Mouse (Mus musculus) forebrain, embryonic 12.5 days (tissue): ENCODE data around the gene Tmem248. TPM values are rescaled to one million over a fixed set of nuclear protein-coding genes. Genes with fewer than 3 reads are reported as not detected.

Experiments
- ATAC-seq: fragments of 200-750 bp; cut with Nextera tagmentation; 2 replicates; pipeline ENCODE4 v1.8.0; 2017; ENCODE audit warnings: moderate TSS enrichment; ENCODE audit not compliant: low FRiP score
- H3K27ac ChIP-seq: fragments of 300-500 bp; sonication (generic); 2 replicates; pipeline ENCODE4 v1.5.1; 2016; ENCODE audit warnings: mild to moderate bottlenecking
- H3K27me3 ChIP-seq: fragments of 300-500 bp; sonication (generic); 2 replicates; pipeline ENCODE4 v1.6.1; 2016; ENCODE audit warnings: mild to moderate bottlenecking
- H3K36me3 ChIP-seq: fragments of 300-500 bp; sonication (generic); replicated peaks from 2 replicates; pipeline ENCODE4 v1.6.1; 2016; ENCODE audit warnings: mild to moderate bottlenecking
- H3K4me1 ChIP-seq: fragments of 300-500 bp; sonication (generic); 2 replicates; pipeline ENCODE4 v1.6.1; 2016
- H3K4me2 ChIP-seq: fragments of 300-500 bp; sonication (generic); 2 replicates; pipeline ENCODE4 v1.6.1; 2016; ENCODE audit warnings: mild to moderate bottlenecking, moderate library complexity
- H3K4me3 ChIP-seq: fragments of 300-500 bp; sonication (generic); replicated peaks from 2 replicates; pipeline ENCODE4 v1.5.1; 2016; ENCODE audit warnings: mild to moderate bottlenecking
- H3K9ac ChIP-seq: fragments of 300-500 bp; sonication (generic); 2 replicates; pipeline ENCODE4 v1.6.1; 2016; ENCODE audit warnings: mild to moderate bottlenecking
- H3K9me3 ChIP-seq: fragments of 300-500 bp; sonication (generic); 2 replicates; pipeline ENCODE4 v1.6.1; 2016
- WGBS: fragments of 180-500 bp; shearing (Covaris S2); methylation state at CpG from one replicate; pipeline ENCODE4 v1.1.7; 2016; 5-methylcytosine and 5-hydroxymethylcytosine counted together
- polyA plus RNA-seq: library from polyadenylated mRNA; unstranded; fragments of >200 nt; fragmentation: Nextera tagmentation; extraction: Ambion mirVana; gene quantifications from 2 replicates; pipeline ENCODE4 v1.2.1, GENCODE M21; 2016

Gene Tmem248
- polyA plus RNA-seq, 1 experiment from 2014 or later, result 29.2 TPM

GRCm38 (mm10) chr5:130205441-130206023 is 11.3 kb upstream of the Tmem248 start:
- no peaks in the 10 kb centered on the region for H3K4me1 ChIP-seq
- H3K36me3 ChIP-seq, result peaks cover 32% of the 10 kb centered on the region
- H3K9me3 ChIP-seq, result no peaks in the 10 kb centered on the region
- H3K27ac ChIP-seq, result no peak overlapping the region
- no peak overlapping the region for H3K4me3 ChIP-seq
- ATAC-seq, result no peak
- 95% methylated on average over 3 of the region's 3 CpGs for WGBS
- H3K9ac ChIP-seq, result no peak overlapping the region
- H3K27me3 ChIP-seq, result no peaks in the 10 kb centered on the region
- H3K4me2 ChIP-seq, result no peak overlapping the region

- Histone ChIP-seq H3K9me3 (no peaks in the 10 kb centered on the region), H3K27ac (no peak overlapping the region), H3K4me3 (no peak overlapping the region), H3K4me1 (no peaks in the 10 kb centered on the region), H3K9ac (no peak overlapping the region), H3K27me3 (no peaks in the 10 kb centered on the region), H3K4me2 (no peak overlapping the region), H3K36me3 (peaks cover 37% of the 10 kb centered on the region)
- WGBS, result 94% methylated on average over 4 of the region's 4 CpGs
- no peak for ATAC-seq
Observed at GRCm38 (mm10) chr5:130207299-130207698, 9.6 kb upstream of the Tmem248 start.

- Histone ChIP-seq H3K36me3 (peaks cover 51% of the 10 kb centered on the region), H3K4me3 (no peak overlapping the region), H3K9me3 (no peaks in the 10 kb centered on the region), H3K9ac (no peak overlapping the region), H3K27me3 (no peaks in the 10 kb centered on the region), H3K4me1 (no peaks in the 10 kb centered on the region), H3K4me2 (no peak overlapping the region), H3K27ac (no peak overlapping the region)
- ATAC-seq, result no peak
- WGBS, result 90% methylated on average over 11 of the region's 11 CpGs
Observed at GRCm38 (mm10) chr5:130212956-130213355, 3.9 kb upstream of the Tmem248 start.

GRCm38 (mm10) chr5:130217406-130217805 is 525 bp downstream of the Tmem248 start:
- Histone ChIP-seq H3K36me3 (peaks cover 14% of the 10 kb centered on the region), H3K9ac (no peak overlapping the region), H3K4me2 (no peak overlapping the region), H3K4me3 (no peak overlapping the region), H3K27ac (no peak overlapping the region), H3K9me3 (no peaks in the 10 kb centered on the region), H3K4me1 (peaks cover 8% of the 10 kb centered on the region), H3K27me3 (no peaks in the 10 kb centered on the region)
- ATAC-seq, result no peak
- WGBS, result 86% methylated on average over 4 of the region's 4 CpGs

- 88% methylated on average over 5 of the region's 5 CpGs for WGBS
- ATAC-seq, result no peak
- H3K27me3 ChIP-seq, result no peaks in the 10 kb centered on the region
Observed at GRCm38 (mm10) chr5:130218336-130218735, 1.5 kb downstream of the Tmem248 start.

GRCm38 (mm10) chr5:130221316-130221715 is 4.4 kb downstream of the Tmem248 start:
- H3K9me3 ChIP-seq, result no peaks in the 10 kb centered on the region
- peaks cover 23% of the 10 kb centered on the region for H3K4me1 ChIP-seq
- 0 out of 2 replicates have a peak, but pooled peaks cover 3% of the 10 kb centered on the region for H3K36me3 ChIP-seq
- 51% methylated on average over 2 of the region's 2 CpGs for WGBS
- peak overlapping the region; percentile 61 for H3K4me2 ChIP-seq
- H3K9ac ChIP-seq, result peak overlapping the region; percentile 99
- ATAC-seq, result no peak
- peak overlapping the region; percentile 99 for H3K4me3 ChIP-seq
- H3K27me3 ChIP-seq, result no peaks in the 10 kb centered on the region
- H3K27ac ChIP-seq, result no peak overlapping the region

More at GRCm38 (mm10) chr5:130218336-130218735, 1.5 kb downstream of the Tmem248 start:
- H3K9me3 ChIP-seq, result no peaks in the 10 kb centered on the region
- H3K9ac ChIP-seq, result no peak overlapping the region
- peaks cover 5% of the 10 kb centered on the region for H3K36me3 ChIP-seq
- peaks cover 13% of the 10 kb centered on the region for H3K4me1 ChIP-seq
- H3K4me3 ChIP-seq, result no peak overlapping the region
- no peak overlapping the region for H3K27ac ChIP-seq
- H3K4me2 ChIP-seq, result no peak overlapping the region

GRCm38 (mm10) chr5:130221760-130222145 is 4.9 kb downstream of the Tmem248 start:
- H3K9ac ChIP-seq, result peak overlapping the region; percentile 99
- H3K27ac ChIP-seq, result peak overlapping the region; percentile 84; the same call in 1 of the 2 replicates
- under 1% methylated on average over 10 of the region's 10 CpGs for WGBS
- H3K27me3 ChIP-seq, result no peaks in the 10 kb centered on the region
- H3K4me2 ChIP-seq, result peak overlapping the region; percentile 61
- H3K4me3 ChIP-seq, result peak overlapping the region; percentile 99
- H3K36me3 ChIP-seq, result 0 out of 2 replicates have a peak, but pooled peaks cover 3% of the 10 kb centered on the region
- peak; percentile 36 for ATAC-seq
- H3K9me3 ChIP-seq, result no peaks in the 10 kb centered on the region
- peaks cover 23% of the 10 kb centered on the region for H3K4me1 ChIP-seq

GRCm38 (mm10) chr5:130222146-130223004 is 5.5 kb downstream of the Tmem248 start:
- peak overlapping the region; percentile 84 for H3K27ac ChIP-seq
- no peaks in the 10 kb centered on the region for H3K9me3 ChIP-seq
- peaks cover 23% of the 10 kb centered on the region for H3K4me1 ChIP-seq
- no peaks in the 10 kb centered on the region for H3K27me3 ChIP-seq
- H3K36me3 ChIP-seq, result 0 out of 2 replicates have a peak, but pooled peaks cover 3% of the 10 kb centered on the region
- peak overlapping the region; percentile 61 for H3K4me2 ChIP-seq
- ATAC-seq, result peak; percentile 88
- peak overlapping the region; percentile 99 for H3K4me3 ChIP-seq
- WGBS, result under 1% methylated on average over 88 of the region's 88 CpGs
- peak overlapping the region; percentile 99 for H3K9ac ChIP-seq

- Histone ChIP-seq H3K4me2 (no peak overlapping the region), H3K27me3 (no peaks in the 10 kb centered on the region), H3K4me1 (peaks cover 15% of the 10 kb centered on the region), H3K9ac (no peak overlapping the region), H3K27ac (no peak overlapping the region), H3K4me3 (no peak overlapping the region), H3K36me3 (peaks cover 30% of the 10 kb centered on the region), H3K9me3 (no peaks in the 10 kb centered on the region)
- WGBS, result 97% methylated on average over 3 of the region's 3 CpGs
- ATAC-seq, result no peak
Observed at GRCm38 (mm10) chr5:130226790-130227189, 9.9 kb downstream of the Tmem248 start.

- Histone ChIP-seq H3K27ac (no peak overlapping the region), H3K27me3 (no peaks in the 10 kb centered on the region), H3K9ac (no peak overlapping the region), H3K36me3 (peaks cover 43% of the 10 kb centered on the region), H3K4me1 (peaks cover 12% of the 10 kb centered on the region), H3K9me3 (no peaks in the 10 kb centered on the region), H3K4me2 (no peak overlapping the region), H3K4me3 (no peak overlapping the region)
- 78% methylated on average over 4 of the region's 4 CpGs for WGBS
- ATAC-seq, result no peak
Observed at GRCm38 (mm10) chr5:130228120-130228519, 11.2 kb downstream of the Tmem248 start.

GRCm38 (mm10) chr5:130236302-130236701 is 19.4 kb downstream of the Tmem248 start:
- Histone ChIP-seq H3K9me3 (no peaks in the 10 kb centered on the region), H3K27ac (no peak overlapping the region), H3K4me3 (no peak overlapping the region), H3K4me1 (no peaks in the 10 kb centered on the region), H3K36me3 (peaks cover 96% of the 10 kb centered on the region), H3K27me3 (no peaks in the 10 kb centered on the region), H3K4me2 (no peak overlapping the region), H3K9ac (no peak overlapping the region)
- ATAC-seq, result no peak
- 93% methylated on average over 8 of the region's 8 CpGs for WGBS

- 95% methylated on average over 7 of the region's 7 CpGs for WGBS
- peaks cover 97% of the 10 kb centered on the region for H3K36me3 ChIP-seq
- no peak overlapping the region for H3K4me2 ChIP-seq
- no peak overlapping the region for H3K4me3 ChIP-seq
- no peak for ATAC-seq
- H3K9me3 ChIP-seq, result no peaks in the 10 kb centered on the region
- no peak overlapping the region for H3K9ac ChIP-seq
- H3K27me3 ChIP-seq, result no peaks in the 10 kb centered on the region
- H3K4me1 ChIP-seq, result no peaks in the 10 kb centered on the region
- no peak overlapping the region for H3K27ac ChIP-seq
Observed at GRCm38 (mm10) chr5:130239236-130239635, 22.4 kb downstream of the Tmem248 start.
